Mouse (Mus musculus) sigmoid colon, adult 10 weeks (tissue): ENCODE measurements around the gene Ferd3l. TPM values are rescaled to one million over a fixed set of nuclear protein-coding genes. Genes with fewer than 3 reads are reported as not detected.

ENCODE experiments used
- polyA plus RNA-seq: library from polyadenylated mRNA; stranded (reverse); fragments of 350-450 nt; fragmentation: Illumina TruSeq; extraction: RNeasy Lipid Tissue Mini Kit (QIAGEN cat#74804); gene quantifications from one replicate; pipeline ENCODE4 v1.2.3, GENCODE M21; 2014; ENCODE audit warnings: low read depth, low replicate concordance

Ferd3l gene
- not detected for polyA plus RNA-seq

GRCm38 (mm10) chr12:33928331-33929192 is at the start of gene Ferd3l:
Gene Ferd3l (plus strand): TSS chr12:33928425.

GRCm38 (mm10) chr12:33957400-33958240 is 29.4 kb downstream of the Ferd3l start, which contains the start of gene Twist1:
Gene Twist1 (plus strand): TSS chr12:33957671.

Other genes with a start within 250 kb of the Ferd3l start
- 5.4 TPM for gene Twist1, start 29.2 kb downstream of the Ferd3l start, polyA plus RNA-seq